Mouse (Mus musculus): Measurements from ENCODE around the gene Cox7a2l. TPM values are rescaled to one million over a fixed set of nuclear protein-coding genes. Genes with fewer than 3 reads are reported as not detected.

Cox7a2l gene
- polyA plus RNA-seq, 1 experiment from 2014 or later: 182 TPM

DNA sequence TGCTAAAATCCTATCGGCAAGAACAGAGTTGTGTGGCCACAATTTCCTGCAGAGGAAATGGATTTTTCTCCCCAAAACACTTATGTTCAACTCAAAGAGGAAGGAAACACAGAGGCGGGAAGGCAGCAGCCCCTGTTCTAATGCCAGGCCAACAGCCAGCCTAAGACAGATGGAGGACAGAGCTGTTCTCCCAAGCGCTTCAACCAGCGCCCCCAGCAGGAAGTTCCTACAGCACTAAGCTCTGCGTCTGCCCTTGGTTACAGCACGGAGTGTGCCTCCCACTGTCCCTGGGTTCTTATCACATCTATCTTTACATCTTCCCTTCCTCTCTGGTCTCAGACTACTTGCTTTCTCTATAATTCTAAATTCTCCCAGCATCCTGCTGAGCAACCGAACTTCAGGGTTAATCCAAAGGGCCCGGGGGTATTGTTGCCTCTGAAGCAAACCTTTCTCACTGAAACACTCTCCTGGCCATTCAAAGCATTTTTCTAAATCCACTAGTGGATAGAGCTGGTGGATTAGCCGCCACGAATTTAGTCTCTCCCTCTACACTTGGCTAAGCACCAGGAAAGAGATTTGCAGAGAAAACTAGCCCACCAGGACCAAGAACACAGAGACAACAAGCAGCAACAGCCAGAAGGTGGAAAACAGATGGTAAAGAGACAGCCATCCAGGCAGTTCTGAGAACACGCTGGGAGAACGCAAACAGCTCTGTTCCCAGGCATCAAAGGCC is 31.5 kb upstream of the Cox7a2l start:
- 17% methylated on average over 12 of the region's 12 CpGs for WGBS
- ATAC-seq (ENCODE audit: low FRiP score) (0 out of 2 replicates have a peak, but pooled peaks have one; percentile 41), DNase-seq (ENCODE audit: low spot score, missing footprints) (peak; percentile 91)
- H3K4me2 ChIP-seq: no peak overlapping the region
- H3K9ac ChIP-seq (ENCODE audit: low read length): peak overlapping the region; percentile 20; the same call in 1 of the 2 replicates
- no peak overlapping the region for H3K27ac ChIP-seq (ENCODE audit: low read depth, low read length)
- H3K4me1 ChIP-seq (ENCODE audit: control insufficient read depth, insufficient read depth, low read length): peaks cover 10% of the 10 kb centered on the region
- H3K4me3 ChIP-seq (ENCODE audit: low read depth, low read length): no peak overlapping the region
- H3K27me3 ChIP-seq (ENCODE audit: control insufficient read depth, insufficient read depth, low read length): peaks cover 21% of the 10 kb centered on the region
- H3K9me3 ChIP-seq (ENCODE audit: control insufficient read depth, low read length): no peaks in the 10 kb centered on the region
- no peaks in the 10 kb centered on the region for H3K36me3 ChIP-seq (ENCODE audit: control insufficient read depth, insufficient read depth, low read length)

DNA sequence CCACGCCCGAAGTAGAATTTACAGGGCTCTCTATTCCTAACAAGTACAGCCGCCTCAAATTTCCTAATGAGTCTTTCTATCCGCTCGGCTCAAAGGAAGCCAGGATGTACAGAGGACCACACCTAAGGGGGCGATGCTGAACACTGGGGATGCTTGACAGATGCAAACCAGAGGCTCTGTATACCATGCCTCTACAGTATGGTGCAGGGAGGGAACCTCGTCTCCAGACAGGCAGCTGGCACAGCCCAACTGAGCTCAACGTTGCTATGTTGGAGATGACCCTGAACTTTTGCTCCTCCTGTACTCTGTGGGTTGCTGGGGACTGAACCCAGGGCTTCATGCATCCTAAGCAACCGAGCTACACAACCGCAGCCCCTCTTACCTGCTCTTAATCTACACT is 30.0 kb upstream of the Cox7a2l start:
- Histone ChIP-seq H3K36me3 (ENCODE audit: control insufficient read depth, insufficient read depth, low read length) (no peaks in the 10 kb centered on the region), H3K4me2 (no peak overlapping the region), H3K4me1 (ENCODE audit: control insufficient read depth, insufficient read depth, low read length) (peaks cover 10% of the 10 kb centered on the region), H3K4me3 (ENCODE audit: low read depth, low read length) (no peak overlapping the region), H3K27me3 (ENCODE audit: control insufficient read depth, insufficient read depth, low read length) (peaks cover 21% of the 10 kb centered on the region), H3K27ac (ENCODE audit: low read depth, low read length) (no peak overlapping the region), H3K9me3 (ENCODE audit: control insufficient read depth, low read length) (no peaks in the 10 kb centered on the region), H3K9ac (ENCODE audit: low read length) (no peak overlapping the region)
- WGBS: 34% methylated on average over 10 of the region's 10 CpGs
- ATAC-seq (ENCODE audit: low FRiP score): no peak
- peak; percentile 91 for DNase-seq (ENCODE audit: low spot score, missing footprints)

DNA sequence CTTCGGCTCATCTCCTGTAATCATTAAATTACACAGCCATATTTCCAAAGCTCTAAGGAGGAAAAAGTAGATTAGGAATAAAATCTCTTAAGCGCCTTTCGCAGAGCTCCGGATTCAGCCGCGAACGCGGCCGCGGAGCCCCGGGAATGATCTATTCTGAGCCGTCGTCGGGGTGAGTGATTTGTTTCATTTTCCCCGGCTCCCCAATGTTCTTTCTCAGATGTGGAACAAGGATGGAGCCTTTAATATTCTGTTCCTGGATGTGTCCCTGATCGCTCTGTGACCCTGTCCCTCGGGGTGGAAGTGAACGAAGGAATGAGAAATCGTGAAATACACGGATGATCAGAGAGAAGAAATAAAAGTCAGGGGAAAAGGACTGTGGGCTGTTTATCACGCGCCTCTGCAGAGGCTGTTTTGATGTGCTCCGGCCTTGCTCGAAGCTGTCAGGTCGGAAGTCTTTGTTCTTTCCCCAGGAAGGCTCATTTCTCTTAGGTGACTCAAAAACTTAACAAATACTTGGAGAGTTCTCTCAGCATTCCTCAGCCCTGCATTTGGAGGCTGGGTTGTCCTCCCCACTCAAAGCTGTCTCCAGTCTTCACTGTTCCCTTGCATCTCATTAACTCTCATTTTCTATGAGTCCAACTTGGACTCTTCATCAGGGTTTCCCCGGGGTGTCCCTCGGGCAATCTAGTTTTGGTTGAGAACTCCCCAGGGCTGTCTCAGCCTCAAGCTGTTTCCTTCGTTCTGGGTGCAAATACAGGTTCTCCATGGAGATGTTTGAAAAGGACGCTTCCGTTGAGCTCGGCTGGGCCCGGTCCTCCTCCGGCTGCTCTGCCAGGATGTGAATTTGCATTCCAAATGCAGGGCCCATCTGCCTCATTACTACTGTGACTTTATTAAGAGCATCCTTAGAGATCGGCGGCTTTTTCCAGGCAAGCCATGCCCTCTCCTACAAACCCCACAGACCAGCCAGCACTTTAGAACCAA is 28.9 kb upstream of the Cox7a2l start:
- peaks cover 10% of the 10 kb centered on the region for H3K4me1 ChIP-seq (ENCODE audit: control insufficient read depth, insufficient read depth, low read length)
- H3K27me3 ChIP-seq (ENCODE audit: control insufficient read depth, insufficient read depth, low read length): peaks cover 21% of the 10 kb centered on the region
- no peak overlapping the region; the same call in 1 of the 2 replicates for H3K27ac ChIP-seq (ENCODE audit: low read depth, low read length)
- ATAC-seq (ENCODE audit: low FRiP score): peak; percentile 66
- H3K4me2 ChIP-seq: peak overlapping the region; percentile 43
- H3K36me3 ChIP-seq (ENCODE audit: control insufficient read depth, insufficient read depth, low read length): no peaks in the 10 kb centered on the region
- DNase-seq (ENCODE audit: low spot score, missing footprints): peak; percentile 93
- H3K4me3 ChIP-seq (ENCODE audit: low read depth, low read length): peak overlapping the region; percentile 23
- H3K9ac ChIP-seq (ENCODE audit: low read length): peak overlapping the region; percentile 49; the same call in 1 of the 2 replicates
- WGBS: 5% methylated on average over 35 of the region's 35 CpGs
- H3K9me3 ChIP-seq (ENCODE audit: control insufficient read depth, low read length): no peaks in the 10 kb centered on the region

DNA sequence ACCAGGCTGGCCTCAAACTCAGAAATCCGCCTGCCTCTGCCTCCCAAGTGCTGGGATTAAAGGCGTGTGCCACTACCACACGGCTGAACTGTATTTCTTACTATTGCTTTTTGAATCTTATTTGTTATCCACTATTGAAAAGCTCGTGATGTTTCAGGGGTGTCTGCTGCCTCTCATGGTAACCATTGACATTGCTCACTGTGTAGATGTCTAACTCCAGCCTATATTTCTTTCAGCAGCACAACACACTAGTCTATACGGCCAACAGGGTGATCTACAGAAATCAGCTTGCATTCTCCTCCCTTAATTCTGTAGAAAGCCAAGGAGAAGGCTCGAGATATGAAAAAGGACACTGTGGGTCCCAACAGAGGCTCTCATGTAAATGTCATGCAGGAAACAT is 28.1 kb upstream of the Cox7a2l start:
- no peak overlapping the region for H3K4me3 ChIP-seq (ENCODE audit: low read depth, low read length)
- no peaks in the 10 kb centered on the region for H3K9me3 ChIP-seq (ENCODE audit: control insufficient read depth, low read length)
- ATAC-seq (ENCODE audit: low FRiP score) (no peak), DNase-seq (ENCODE audit: low spot score, missing footprints) (no peak)
- no peaks in the 10 kb centered on the region for H3K36me3 ChIP-seq (ENCODE audit: control insufficient read depth, insufficient read depth, low read length)
- peaks cover 10% of the 10 kb centered on the region for H3K4me1 ChIP-seq (ENCODE audit: control insufficient read depth, insufficient read depth, low read length)
- no peak overlapping the region for H3K27ac ChIP-seq (ENCODE audit: low read depth, low read length)
- WGBS: 77% methylated on average over 6 of the region's 6 CpGs
- H3K4me2 ChIP-seq: peak overlapping the region; percentile 43
- no peak overlapping the region for H3K9ac ChIP-seq (ENCODE audit: low read length)
- peaks cover 21% of the 10 kb centered on the region for H3K27me3 ChIP-seq (ENCODE audit: control insufficient read depth, insufficient read depth, low read length)

DNA sequence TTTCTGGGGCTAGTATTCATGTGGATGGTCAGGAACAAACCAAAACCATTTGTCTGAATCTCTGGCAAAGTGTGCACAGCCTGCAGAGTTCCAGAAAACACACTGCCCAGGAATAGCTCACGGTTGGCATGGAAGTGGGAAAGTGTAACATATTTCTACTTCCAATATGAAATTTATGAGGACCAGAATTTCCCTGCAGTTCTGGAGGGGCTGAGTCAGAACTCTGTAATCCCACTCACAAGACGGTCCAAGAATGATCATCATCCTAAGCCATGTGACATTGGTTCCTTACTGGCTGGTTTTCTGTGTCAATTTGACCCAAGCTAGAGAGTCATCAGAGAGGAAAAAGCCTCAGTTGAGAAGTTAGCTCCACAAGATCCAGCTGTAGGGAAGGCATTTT is 25.3 kb upstream of the Cox7a2l start:
- H3K4me3 ChIP-seq (ENCODE audit: low read depth, low read length): no peak overlapping the region
- H3K36me3 ChIP-seq (ENCODE audit: control insufficient read depth, insufficient read depth, low read length): no peaks in the 10 kb centered on the region
- DNase-seq (ENCODE audit: low spot score, missing footprints) (no peak), ATAC-seq (ENCODE audit: low FRiP score) (no peak)
- no peak overlapping the region for H3K27ac ChIP-seq (ENCODE audit: low read depth, low read length)
- WGBS: 85% methylated on average over 2 of the region's 2 CpGs
- H3K4me1 ChIP-seq (ENCODE audit: control insufficient read depth, insufficient read depth, low read length): peaks cover 7% of the 10 kb centered on the region
- peaks cover 15% of the 10 kb centered on the region for H3K27me3 ChIP-seq (ENCODE audit: control insufficient read depth, insufficient read depth, low read length)
- H3K9ac ChIP-seq (ENCODE audit: low read length): no peak overlapping the region
- H3K9me3 ChIP-seq (ENCODE audit: control insufficient read depth, low read length): no peaks in the 10 kb centered on the region
- no peak overlapping the region for H3K4me2 ChIP-seq

DNA sequence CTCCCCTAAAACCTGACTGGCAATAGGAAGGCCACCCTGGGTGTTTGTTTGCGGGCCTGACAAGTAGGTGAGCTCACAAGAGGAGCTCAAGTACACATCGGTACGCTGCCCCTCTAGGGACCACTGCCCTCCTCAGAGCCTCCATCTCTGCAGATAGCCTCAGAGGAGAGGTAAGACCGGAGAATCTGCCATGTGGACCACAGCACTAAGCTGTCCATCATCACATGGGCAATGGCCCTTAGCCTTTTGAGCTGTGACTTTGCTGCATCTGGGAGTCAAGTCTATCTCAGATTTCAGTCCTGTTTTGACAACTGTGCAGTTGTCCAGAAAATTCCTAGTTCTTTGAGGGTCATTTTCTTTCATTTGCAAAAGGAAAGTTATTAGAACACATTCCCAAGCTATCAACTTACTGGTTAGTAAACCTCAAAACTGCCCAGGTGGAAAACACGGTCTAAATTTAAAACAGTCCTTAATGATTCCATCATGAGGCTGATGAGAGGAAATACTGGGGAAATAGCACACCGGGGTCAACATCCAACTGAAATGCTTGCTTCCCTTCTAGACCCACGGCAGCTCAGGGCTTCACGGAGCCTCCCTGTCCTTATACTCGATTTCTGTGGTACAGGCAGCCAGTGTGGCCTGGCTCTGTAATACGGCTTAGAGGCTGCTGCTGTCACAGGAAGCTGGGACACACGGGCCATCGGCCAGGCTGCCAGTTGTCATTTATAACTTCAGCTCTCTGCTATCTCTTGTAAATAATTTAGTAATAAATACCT is 22.3 kb upstream of the Cox7a2l start:
- Histone ChIP-seq H3K4me1 (ENCODE audit: control insufficient read depth, insufficient read depth, low read length) (no peaks in the 10 kb centered on the region), H3K9me3 (ENCODE audit: control insufficient read depth, low read length) (no peaks in the 10 kb centered on the region), H3K4me2 (no peak overlapping the region), H3K4me3 (ENCODE audit: low read depth, low read length) (no peak overlapping the region), H3K27me3 (ENCODE audit: control insufficient read depth, insufficient read depth, low read length) (peaks cover under 1% of the 10 kb centered on the region; the same call in 1 of the 2 replicates), H3K36me3 (ENCODE audit: control insufficient read depth, insufficient read depth, low read length) (no peaks in the 10 kb centered on the region), H3K27ac (ENCODE audit: low read depth, low read length) (no peak overlapping the region), H3K9ac (ENCODE audit: low read length) (no peak overlapping the region)
- ATAC-seq (ENCODE audit: low FRiP score) (no peak), DNase-seq (ENCODE audit: low spot score, missing footprints) (no peak)
- WGBS: 78% methylated on average over 12 of the region's 12 CpGs

DNA sequence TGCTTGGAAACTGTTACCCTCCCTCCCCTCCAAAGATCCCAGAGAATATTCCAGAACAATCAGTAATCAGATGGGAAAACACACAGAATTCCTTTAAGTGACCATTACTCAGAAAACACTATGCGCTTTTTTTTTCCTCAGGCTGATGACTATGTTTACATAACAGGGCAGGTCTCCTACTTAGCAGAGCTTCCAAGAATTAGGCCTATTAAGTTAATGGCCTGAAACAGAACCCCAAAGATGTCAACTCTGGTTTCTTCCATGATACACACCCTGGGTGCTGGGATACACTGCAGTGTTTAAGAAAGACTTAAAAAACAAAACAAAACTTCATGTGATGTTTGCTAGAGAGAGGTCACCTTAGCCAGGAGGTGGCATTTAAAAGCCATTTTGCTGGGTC is 21.6 kb upstream of the Cox7a2l start:
- no peaks in the 10 kb centered on the region for H3K9me3 ChIP-seq (ENCODE audit: control insufficient read depth, low read length)
- ATAC-seq (ENCODE audit: low FRiP score) (no peak), DNase-seq (ENCODE audit: low spot score, missing footprints) (no peak)
- no peaks in the 10 kb centered on the region for H3K4me1 ChIP-seq (ENCODE audit: control insufficient read depth, insufficient read depth, low read length)
- H3K27ac ChIP-seq (ENCODE audit: low read depth, low read length): no peak overlapping the region
- H3K4me3 ChIP-seq (ENCODE audit: low read depth, low read length): no peak overlapping the region
- 91% methylated on average over 1 of the region's 1 CpGs for WGBS
- H3K36me3 ChIP-seq (ENCODE audit: control insufficient read depth, insufficient read depth, low read length): no peaks in the 10 kb centered on the region
- H3K4me2 ChIP-seq: no peak overlapping the region
- H3K9ac ChIP-seq (ENCODE audit: low read length): no peak overlapping the region
- H3K27me3 ChIP-seq (ENCODE audit: control insufficient read depth, insufficient read depth, low read length): no peaks in the 10 kb centered on the region

DNA sequence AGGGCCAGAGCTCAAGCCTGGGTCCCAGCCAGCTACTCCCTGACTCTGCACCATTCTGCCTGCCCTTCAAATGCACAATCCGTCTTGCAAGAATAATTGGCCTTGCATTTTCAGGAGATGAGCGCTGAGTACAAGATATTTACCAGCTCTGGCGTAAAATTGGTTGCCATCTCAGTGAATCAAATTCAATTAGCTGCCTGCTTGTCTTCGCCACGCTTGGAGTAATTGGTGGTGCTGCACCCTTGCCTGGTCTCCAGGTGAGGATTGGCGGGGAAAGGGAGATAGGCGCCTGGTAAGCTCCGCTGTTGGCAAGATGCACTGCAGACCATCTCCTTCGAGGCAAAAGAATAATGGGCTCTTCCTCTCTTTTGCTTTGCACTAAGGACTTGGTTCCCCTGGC is 21.0 kb upstream of the Cox7a2l start:
- ATAC-seq (ENCODE audit: low FRiP score) (no peak), DNase-seq (ENCODE audit: low spot score, missing footprints) (no peak)
- Histone ChIP-seq H3K27me3 (ENCODE audit: control insufficient read depth, insufficient read depth, low read length) (no peaks in the 10 kb centered on the region), H3K4me1 (ENCODE audit: control insufficient read depth, insufficient read depth, low read length) (no peaks in the 10 kb centered on the region), H3K4me3 (ENCODE audit: low read depth, low read length) (no peak overlapping the region), H3K9me3 (ENCODE audit: control insufficient read depth, low read length) (no peaks in the 10 kb centered on the region), H3K27ac (ENCODE audit: low read depth, low read length) (no peak overlapping the region), H3K36me3 (ENCODE audit: control insufficient read depth, insufficient read depth, low read length) (no peaks in the 10 kb centered on the region), H3K9ac (ENCODE audit: low read length) (no peak overlapping the region), H3K4me2 (no peak overlapping the region)
- 81% methylated on average over 9 of the region's 9 CpGs for WGBS
